Mouse (Mus musculus): Measurements from ENCODE around the gene Krt80.

DNA sequence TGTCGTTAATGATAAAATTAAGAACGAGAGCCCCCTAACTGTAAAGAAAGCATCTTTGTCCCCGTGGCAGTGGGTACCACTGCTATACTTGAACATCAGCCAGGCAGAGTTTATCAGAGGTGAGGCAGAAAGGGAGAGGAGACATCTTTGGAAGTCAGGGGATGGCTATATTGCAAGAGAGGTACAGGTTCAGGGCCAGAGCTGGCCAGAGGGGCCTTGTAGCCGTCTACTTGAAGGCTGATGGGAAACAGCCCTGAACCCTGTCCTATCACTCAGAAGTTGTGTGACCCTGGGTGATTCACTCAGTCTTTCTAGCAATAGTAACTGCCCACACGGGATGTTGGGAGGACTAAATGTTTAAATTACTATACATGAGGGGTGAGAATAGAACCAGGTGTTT is 48.8 kb downstream of the Krt80 start:
- no peak for TF ChIP-seq HCFC1 (IDR thresholded peaks at IDR 0.05; ENCODE audit: low read depth, low read length)
- TF ChIP-seq E2F4 (IDR thresholded peaks at IDR 0.05; ENCODE audit: insufficient replicate concordance, low read depth, low read length): no peak
- no peak for TF ChIP-seq POLR2A (IDR thresholded peaks at IDR 0.05; ENCODE audit: low read depth, low read length)
- TF ChIP-seq CTCF (conservative IDR thresholded peaks at IDR 0.05 in 1 of 2, IDR thresholded peaks at IDR 0.05 in 1 of 2; ENCODE audit: low read depth in 2 of 2, low read length in 2 of 2): no peak
- TF ChIP-seq TCF12 (IDR thresholded peaks at IDR 0.05; ENCODE audit: low read depth, low read length): no peak
- no peak for TF ChIP-seq JUND (conservative IDR thresholded peaks at IDR 0.05; ENCODE audit: low read depth, low read length)
- TF ChIP-seq SIN3A (IDR thresholded peaks at IDR 0.05; ENCODE audit: low read length): no peak
- TF ChIP-seq BHLHE40 (IDR thresholded peaks at IDR 0.05; ENCODE audit: low read depth, low read length): no peak
- TF ChIP-seq MEF2A (IDR thresholded peaks at IDR 0.05; ENCODE audit: borderline replicate concordance, low read depth, low read length): no peak
- no peak for TF ChIP-seq EP300 (IDR thresholded peaks at IDR 0.05; ENCODE audit: low read length)
- no peak for TF ChIP-seq TBP (conservative IDR thresholded peaks at IDR 0.05; ENCODE audit: low read depth, low read length)
- TF ChIP-seq ZNF384 (IDR thresholded peaks at IDR 0.05; ENCODE audit: low read depth, low read length): no peak
- TF ChIP-seq ZMIZ1 (IDR thresholded peaks at IDR 0.05; ENCODE audit: low read depth, low read length): no peak
- TF ChIP-seq ETS1 (conservative IDR thresholded peaks at IDR 0.05; ENCODE audit: low read depth, low read length): no peak
